Mouse (Mus musculus) cortical plate, adult 2 months (tissue): ENCODE results near the gene Msh5. TPM values are rescaled to one million over a fixed set of nuclear protein-coding genes. Genes with fewer than 3 reads are reported as not detected.

Source experiments
- H3K27ac ChIP-seq: fragments of 200-500 bp; 2 replicates; pipeline ENCODE4 v1.5.1; 2012; ENCODE audit warnings: low read length, control low read depth, inconsistent platforms; ENCODE audit not compliant: insufficient read depth
- H3K4me1 ChIP-seq: fragments of 200-500 bp; 2 replicates; pipeline ENCODE4 v1.6.1; 2011; ENCODE audit warnings: low read length; ENCODE audit not compliant: control insufficient read depth, insufficient read depth
- H3K4me3 ChIP-seq: fragments of 200-500 bp; 2 replicates; pipeline ENCODE4 v1.5.1; 2011; ENCODE audit warnings: mild to moderate bottlenecking, low read length, control low read depth; ENCODE audit not compliant: insufficient read depth
- POLR2A ChIP-seq: fragments of 200-500 bp; IDR thresholded peaks from 2 replicates; pipeline ENCODE4 v1.6.1; 2011; ENCODE audit warnings: mild to moderate bottlenecking, low read length, control low read depth; ENCODE audit not compliant: insufficient read depth; ENCODE audit errors: extremely low read depth
- polyA plus RNA-seq: library from polyadenylated mRNA; depleted of rRNA; stranded (reverse); fragments of >200 nt; gene quantifications from 2 replicates; pipeline ENCODE4 v1.2.3, GENCODE M21; 2012; rRNA removed

Msh5 gene
- polyA plus RNA-seq, 1 experiment = 0.58 TPM

GRCm38 (mm10) chr17:34979631-34980030 is 66.9 kb downstream of the Msh5 start:
- no peak for TF ChIP-seq POLR2A
- H3K4me3 ChIP-seq = no peak overlapping the region
- no peaks in the 10 kb centered on the region for H3K4me1 ChIP-seq
- no peak overlapping the region for H3K27ac ChIP-seq

Other genes starting within 250 kb of the Msh5 start
- gene Cyp21a1, start 242.2 kb downstream of the Msh5 start, polyA plus RNA-seq = not detected in 2 replicates
- 80.0 and 80.7 TPM in 2 replicates for gene Stk19, start 209.8 kb downstream of the Msh5 start, polyA plus RNA-seq
- 53.1 and 55.5 TPM in 2 replicates for gene Dxo, start 209.7 kb downstream of the Msh5 start, polyA plus RNA-seq
- 74.0 and 81.2 TPM in 2 replicates for gene Skiv2l, start 196.5 kb downstream of the Msh5 start, polyA plus RNA-seq
- gene Nelfe, start 196.4 kb downstream of the Msh5 start, polyA plus RNA-seq = 56.3 and 65.8 TPM in 2 replicates
- gene Cfb, start 184.2 kb downstream of the Msh5 start, polyA plus RNA-seq = 0.08 and 0.32 TPM in 2 replicates
- 4.8 and 4.9 TPM in 2 replicates for gene Zbtb12, start 167.3 kb downstream of the Msh5 start, polyA plus RNA-seq
- 0.04 and 0.13 TPM in 2 replicates for gene Gm20547, start 164.7 kb downstream of the Msh5 start, polyA plus RNA-seq
- gene C2, start 148.5 kb downstream of the Msh5 start, polyA plus RNA-seq = 3.2 and 3.4 TPM in 2 replicates
- gene Ehmt2, start 148.3 kb downstream of the Msh5 start, polyA plus RNA-seq = 247 and 264 TPM in 2 replicates
- gene Slc44a4, start 132.3 kb downstream of the Msh5 start, polyA plus RNA-seq = 0.46 and 0.49 TPM in 2 replicates
- 49.4 and 50.5 TPM in 2 replicates for gene Neu1, start 115.5 kb downstream of the Msh5 start, polyA plus RNA-seq
- gene Hspa1b, start 87.5 kb downstream of the Msh5 start, polyA plus RNA-seq = 8.4 and 11.6 TPM in 2 replicates
- not detected in 2 replicates for gene Gm20481, start 76.8 kb downstream of the Msh5 start, polyA plus RNA-seq
- gene Hspa1a, start 74.6 kb downstream of the Msh5 start, polyA plus RNA-seq = 12.0 and 14.0 TPM in 2 replicates
- 0.50 and 0.59 TPM in 2 replicates for gene Hspa1l, start 74.0 kb downstream of the Msh5 start, polyA plus RNA-seq
- 36.9 and 37.2 TPM in 2 replicates for gene Lsm2, start 64.9 kb downstream of the Msh5 start, polyA plus RNA-seq
- gene Vars, start 45.8 kb downstream of the Msh5 start, polyA plus RNA-seq = 43.7 and 46.6 TPM in 2 replicates
- gene Vwa7, start 30.2 kb downstream of the Msh5 start, polyA plus RNA-seq = 0.29 and 0.36 TPM in 2 replicates
- gene Sapcd1, start 18.7 kb downstream of the Msh5 start, polyA plus RNA-seq = 0.94 and 0.96 TPM in 2 replicates
- gene Clic1, start 3.2 kb upstream of the Msh5 start, polyA plus RNA-seq = 18.4 and 18.7 TPM in 2 replicates
- 25.1 and 26.8 TPM in 2 replicates for gene Ddah2, start 12.3 kb upstream of the Msh5 start, polyA plus RNA-seq
- gene Ly6g6c, start 18.6 kb upstream of the Msh5 start, polyA plus RNA-seq = not detected in 2 replicates
- not detected in 2 replicates for gene Mpig6b, start 19.4 kb upstream of the Msh5 start, polyA plus RNA-seq
- 4.8 and 5.5 TPM in 2 replicates for gene Ly6g6e, start 30.2 kb upstream of the Msh5 start, polyA plus RNA-seq
- gene Ly6g6d, start 31.3 kb upstream of the Msh5 start, polyA plus RNA-seq = 1.8 and 3.6 TPM in 2 replicates
- gene Ly6g6f, start 38.9 kb upstream of the Msh5 start, polyA plus RNA-seq = 0.44 and 1.1 TPM in 2 replicates
- gene Abhd16a, start 42.5 kb upstream of the Msh5 start, polyA plus RNA-seq = 147 and 159 TPM in 2 replicates
- not detected in 2 replicates for gene Ly6g5c, start 61.5 kb upstream of the Msh5 start, polyA plus RNA-seq
- 0.91 and 1.3 TPM in 2 replicates for gene Ly6g5b, start 68.7 kb upstream of the Msh5 start, polyA plus RNA-seq
- 20.4 and 21.0 TPM in 2 replicates for gene Gpank1, start 74.7 kb upstream of the Msh5 start, polyA plus RNA-seq
- gene Csnk2b, start 75.3 kb upstream of the Msh5 start, polyA plus RNA-seq = 191 and 200 TPM in 2 replicates
- 9.6 and 10.3 TPM in 2 replicates for gene D17H6S53E, start 79.6 kb upstream of the Msh5 start, polyA plus RNA-seq
- 0.13 TPM in 2 replicates for gene Apom, start 85.3 kb upstream of the Msh5 start, polyA plus RNA-seq
- 194 and 212 TPM in 2 replicates for gene Bag6, start 88.4 kb upstream of the Msh5 start, polyA plus RNA-seq
- 269 and 273 TPM in 2 replicates for gene Prrc2a, start 118.2 kb upstream of the Msh5 start, polyA plus RNA-seq
- gene Aif1, start 129.3 kb upstream of the Msh5 start, polyA plus RNA-seq = 13.0 and 13.2 TPM in 2 replicates
- gene Lst1, start 141.7 kb upstream of the Msh5 start, polyA plus RNA-seq = 18.9 and 20.2 TPM in 2 replicates
- 0.71 and 1.5 TPM in 2 replicates for gene Ltb, start 147.7 kb upstream of the Msh5 start, polyA plus RNA-seq
- 0.06 and 0.11 TPM in 2 replicates for gene Tnf, start 155.3 kb upstream of the Msh5 start, polyA plus RNA-seq
- 0.19 and 0.32 TPM in 2 replicates for gene Lta, start 158.6 kb upstream of the Msh5 start, polyA plus RNA-seq
- gene Gm16181, start 174.1 kb upstream of the Msh5 start, polyA plus RNA-seq = not detected in 2 replicates
- gene Atp6v1g2, start 186.9 kb upstream of the Msh5 start, polyA plus RNA-seq = 765 and 777 TPM in 2 replicates
- gene Nfkbil1, start 189.0 kb upstream of the Msh5 start, polyA plus RNA-seq = 12.2 and 13.8 TPM in 2 replicates
- 382 and 400 TPM in 2 replicates for gene Ddx39b, start 195.0 kb upstream of the Msh5 start, polyA plus RNA-seq
- 64.1 and 72.6 TPM in 2 replicates for gene H2-D1, start 216.0 kb upstream of the Msh5 start, polyA plus RNA-seq